Mouse (Mus musculus) cerebellum, adult 2 months (tissue): ENCODE results near the gene Lrrc56. TPM values are rescaled to one million over a fixed set of nuclear protein-coding genes. Genes with fewer than 3 reads are reported as not detected.

Experiments
- DNase-seq, 2 experiments: peaks; one replicate each; pipeline ENCODE4 v3.0.0; 2021
- H3K27ac ChIP-seq: fragments of 200-500 bp; 2 replicates; pipeline ENCODE4 v1.5.1; 2012; ENCODE audit warnings: low read length, control low read depth, inconsistent platforms; ENCODE audit not compliant: insufficient read depth
- H3K27me3 ChIP-seq: fragments of 200-500 bp; 2 replicates; pipeline ENCODE4 v1.6.1; 2012; ENCODE audit warnings: inconsistent platforms, mild to moderate bottlenecking, low read length, moderate library complexity; ENCODE audit not compliant: control insufficient read depth, insufficient read depth
- H3K4me1 ChIP-seq: fragments of 200-500 bp; 2 replicates; pipeline ENCODE4 v1.6.1; 2011; ENCODE audit warnings: low read length; ENCODE audit not compliant: control insufficient read depth, insufficient read depth
- H3K4me3 ChIP-seq: fragments of 200-500 bp; replicated peaks from 2 replicates; pipeline ENCODE3; 2011; ENCODE audit warnings: mild to moderate bottlenecking, low read depth, low read length, control low read depth; ENCODE audit not compliant: insufficient read depth
- CTCF ChIP-seq: fragments of 200-500 bp; IDR thresholded peaks from 2 replicates; pipeline ENCODE4 v1.5.1; 2011; ENCODE audit warnings: low read depth, mild to moderate bottlenecking, control low read depth, low read length, moderate library complexity, borderline replicate concordance; ENCODE audit not compliant: insufficient read depth
- POLR2A ChIP-seq: fragments of 200-500 bp; IDR thresholded peaks from 2 replicates; pipeline ENCODE4 v1.6.1; 2011; ENCODE audit warnings: low read length, control low read depth, borderline replicate concordance; ENCODE audit not compliant: insufficient read depth
- WGBS: fragments of 180-500 bp; shearing (Covaris S2); methylation state at CpG from one replicate; pipeline ENCODE4 v1.1.7; 2018; 5-methylcytosine and 5-hydroxymethylcytosine counted together
- polyA plus RNA-seq: library from polyadenylated mRNA; depleted of rRNA; stranded (reverse); fragments of >200 nt; gene quantifications from 2 replicates; pipeline ENCODE4 v1.2.3, GENCODE M21; 2012

Gene Lrrc56
- polyA plus RNA-seq, 1 experiment: 6.3 TPM

DNA sequence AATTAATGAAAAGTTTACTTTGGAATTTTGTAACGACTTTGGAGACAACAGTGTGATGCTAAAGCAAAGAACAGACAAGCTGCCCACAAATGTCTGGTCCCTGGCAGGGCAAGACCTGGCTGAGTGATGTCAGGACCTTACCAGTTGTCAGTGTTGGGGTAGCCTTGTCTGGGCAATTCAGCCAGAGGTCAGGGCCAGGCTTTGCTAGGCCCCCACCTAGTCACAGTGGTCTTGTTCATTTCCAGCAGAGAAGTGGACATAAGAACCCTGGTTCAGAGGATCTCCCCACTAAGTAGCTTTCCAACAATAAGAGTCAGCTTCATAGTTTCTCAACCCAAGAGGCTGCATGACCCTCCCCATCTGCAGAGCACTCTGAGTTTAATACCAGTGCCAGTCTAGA is 26.4 kb downstream of the Lrrc56 start:
- 61% methylated on average over 1 of the region's 1 CpGs for WGBS
- H3K4me1 ChIP-seq: peaks cover 8% of the 10 kb centered on the region; the same call in 1 of the 2 replicates
- H3K4me3 ChIP-seq: no peak overlapping the region
- TF ChIP-seq POLR2A: no peak
- TF ChIP-seq CTCF: no peak
- H3K27me3 ChIP-seq: no peaks in the 10 kb centered on the region
- H3K27ac ChIP-seq: no peak overlapping the region
- DNase-seq: no peak

DNA sequence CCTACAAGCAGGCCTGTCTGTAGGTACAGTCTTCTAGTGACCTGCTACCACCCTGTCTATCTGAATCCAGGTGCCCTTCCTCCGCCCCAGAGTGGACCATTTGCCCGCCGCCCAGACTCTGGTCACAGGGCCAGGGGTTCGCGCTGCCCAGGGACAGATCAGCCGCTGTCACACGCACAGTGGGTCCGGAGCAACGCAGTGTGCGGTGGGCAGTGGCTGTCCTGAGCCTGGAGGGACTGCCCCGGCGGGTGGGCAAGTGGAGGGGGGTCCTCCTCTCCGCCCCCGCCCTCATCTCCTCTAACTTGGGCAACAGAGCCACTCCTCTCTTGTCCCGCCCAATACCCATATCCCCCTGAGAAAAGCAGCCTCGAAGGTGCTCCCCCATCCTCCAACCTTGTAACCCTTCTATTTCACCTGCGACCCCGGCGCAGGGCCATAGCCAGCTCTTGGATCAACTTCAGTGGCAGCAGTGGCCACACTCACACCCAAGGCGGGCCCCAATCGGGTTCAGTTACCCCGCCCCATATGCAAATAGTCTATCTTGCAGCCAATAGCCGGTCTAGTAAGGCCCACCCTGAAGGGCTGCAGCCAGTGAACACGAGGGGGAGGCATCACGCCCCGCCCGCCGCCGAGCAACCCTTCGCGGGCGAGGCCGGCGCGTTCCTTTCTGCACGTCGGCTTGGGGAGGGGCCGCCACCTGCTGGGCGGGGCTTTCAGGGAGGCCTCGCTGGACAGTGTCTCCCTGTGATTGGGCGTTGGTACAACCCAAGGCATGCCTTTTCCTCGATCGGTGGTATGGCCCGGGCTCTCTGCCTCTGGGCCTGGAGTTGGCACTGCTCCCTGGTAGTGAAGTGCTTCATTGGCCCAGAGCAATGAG is 27.5 kb downstream of the Lrrc56 start:
- no peak for TF ChIP-seq CTCF
- no peak for TF ChIP-seq POLR2A
- peak; percentile 84 to 89 for DNase-seq
- WGBS: 6% methylated on average over 44 of the region's 44 CpGs
- Histone ChIP-seq H3K27me3 (no peaks in the 10 kb centered on the region), H3K4me1 (peaks cover 8% of the 10 kb centered on the region; the same call in 1 of the 2 replicates), H3K4me3 (peak overlapping the region; percentile 50), H3K27ac (no peak overlapping the region)

DNA sequence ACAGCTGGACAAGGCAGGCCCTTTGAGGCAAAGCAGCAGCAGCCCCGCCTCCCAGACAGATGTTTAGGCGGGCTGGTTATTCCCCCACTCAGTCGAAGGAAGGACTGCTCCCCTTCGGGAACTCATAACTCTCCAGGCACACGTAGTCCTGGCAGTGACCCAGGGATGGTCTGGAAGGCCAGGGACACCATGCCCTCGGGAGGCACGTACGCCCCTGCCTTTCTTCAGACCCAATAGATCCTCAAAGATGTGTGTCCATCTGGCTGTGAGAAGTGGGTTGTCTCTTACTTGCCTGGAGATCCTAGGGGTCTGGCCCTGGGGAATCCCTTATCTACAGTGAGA is 28.1 kb downstream of the Lrrc56 start:
- WGBS: 4% methylated on average over 8 of the region's 8 CpGs
- DNase-seq: no peak
- Histone ChIP-seq H3K4me1 (peaks cover 8% of the 10 kb centered on the region; the same call in 1 of the 2 replicates), H3K27me3 (no peaks in the 10 kb centered on the region), H3K27ac (no peak overlapping the region), H3K4me3 (peak overlapping the region; percentile 50)
- TF ChIP-seq POLR2A (no peak), CTCF (no peak)

DNA sequence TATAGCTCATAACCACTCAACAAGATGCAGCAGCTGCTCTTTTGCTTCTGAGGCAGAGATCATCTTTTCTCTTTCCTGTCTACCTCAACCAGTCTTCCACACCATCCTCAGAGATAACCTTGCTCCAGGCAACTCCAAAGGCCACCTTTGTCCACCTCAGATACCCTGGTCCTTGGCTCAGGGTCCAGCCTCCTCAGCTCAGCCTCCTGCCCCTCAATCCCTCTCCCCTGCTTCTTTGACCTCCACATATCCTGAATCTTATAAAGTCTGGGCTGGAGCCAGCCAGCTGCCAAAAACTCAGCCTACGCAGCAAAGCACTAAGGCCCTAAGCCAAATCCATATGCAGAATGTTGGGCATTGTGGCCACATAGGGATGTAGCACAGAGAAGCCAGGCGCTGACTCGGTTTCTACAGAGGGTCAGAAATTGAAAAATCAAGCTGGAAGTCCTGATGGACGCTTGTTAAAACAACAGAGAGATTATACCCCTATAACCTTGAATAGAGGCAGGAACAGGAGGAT is 28.8 kb downstream of the Lrrc56 start:
- no peak overlapping the region for H3K27ac ChIP-seq

DNA sequence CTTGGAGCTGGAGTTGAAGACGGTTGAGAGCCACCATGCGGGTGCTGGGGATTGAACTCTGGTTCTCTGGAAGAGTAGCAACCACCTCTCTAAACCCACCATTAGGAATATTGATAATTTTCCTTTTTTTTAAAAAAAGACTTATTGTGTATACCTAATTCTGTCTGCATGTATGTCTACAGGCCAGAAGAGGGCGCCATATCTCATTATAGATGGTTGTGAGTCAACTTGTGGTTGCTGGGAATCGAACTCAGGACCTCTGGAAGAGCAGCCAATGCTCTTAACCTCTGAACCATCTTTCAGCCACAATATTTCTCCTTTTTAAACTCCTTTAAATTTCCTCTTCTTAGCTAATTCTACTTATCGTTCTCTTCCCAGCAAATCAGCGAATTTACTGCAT is 32.6 kb downstream of the Lrrc56 start:
- 82% methylated on average over 6 of the region's 6 CpGs for WGBS
- Histone ChIP-seq H3K4me1 (peaks cover 14% of the 10 kb centered on the region; the same call in 1 of the 2 replicates), H3K27ac (no peak overlapping the region), H3K4me3 (no peak overlapping the region), H3K27me3 (no peaks in the 10 kb centered on the region)
- TF ChIP-seq CTCF (no peak), POLR2A (no peak)
- no peak for DNase-seq

More for the DNA sequence above, 28.8 kb downstream of the Lrrc56 start:
- no peak for TF ChIP-seq CTCF
- no peak for TF ChIP-seq POLR2A
- WGBS: 89% methylated on average over 4 of the region's 4 CpGs
- DNase-seq: no peak
- no peak overlapping the region for H3K4me3 ChIP-seq
- no peaks in the 10 kb centered on the region for H3K27me3 ChIP-seq
- H3K4me1 ChIP-seq: peaks cover 8% of the 10 kb centered on the region; the same call in 1 of the 2 replicates

DNA sequence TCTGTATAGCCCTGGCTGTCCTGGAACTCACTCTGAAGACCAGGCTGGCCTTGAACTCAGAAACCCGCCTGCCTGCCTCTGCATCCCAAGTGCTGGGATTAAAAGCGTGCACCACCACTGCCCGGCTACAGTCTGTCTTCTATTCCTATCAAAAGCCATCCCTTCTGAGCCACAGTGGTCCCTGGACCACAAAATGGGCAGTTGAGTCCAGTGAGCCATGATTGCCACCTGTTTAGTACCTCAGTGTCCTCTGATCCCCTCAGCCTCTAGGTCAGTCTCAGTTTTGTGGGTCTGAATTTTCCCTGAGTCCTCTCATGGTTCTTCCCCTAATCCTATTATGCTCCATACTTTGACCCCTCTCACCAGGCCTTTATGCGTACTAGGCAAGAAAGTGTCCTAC is 33.8 kb downstream of the Lrrc56 start:
- no peaks in the 10 kb centered on the region for H3K27me3 ChIP-seq
- no peak overlapping the region for H3K4me3 ChIP-seq
- TF ChIP-seq POLR2A (no peak), CTCF (no peak)
- no peak for DNase-seq
- H3K27ac ChIP-seq: no peak overlapping the region
- WGBS: 71% methylated on average over 4 of the region's 4 CpGs
- peaks cover 12% of the 10 kb centered on the region for H3K4me1 ChIP-seq

DNA sequence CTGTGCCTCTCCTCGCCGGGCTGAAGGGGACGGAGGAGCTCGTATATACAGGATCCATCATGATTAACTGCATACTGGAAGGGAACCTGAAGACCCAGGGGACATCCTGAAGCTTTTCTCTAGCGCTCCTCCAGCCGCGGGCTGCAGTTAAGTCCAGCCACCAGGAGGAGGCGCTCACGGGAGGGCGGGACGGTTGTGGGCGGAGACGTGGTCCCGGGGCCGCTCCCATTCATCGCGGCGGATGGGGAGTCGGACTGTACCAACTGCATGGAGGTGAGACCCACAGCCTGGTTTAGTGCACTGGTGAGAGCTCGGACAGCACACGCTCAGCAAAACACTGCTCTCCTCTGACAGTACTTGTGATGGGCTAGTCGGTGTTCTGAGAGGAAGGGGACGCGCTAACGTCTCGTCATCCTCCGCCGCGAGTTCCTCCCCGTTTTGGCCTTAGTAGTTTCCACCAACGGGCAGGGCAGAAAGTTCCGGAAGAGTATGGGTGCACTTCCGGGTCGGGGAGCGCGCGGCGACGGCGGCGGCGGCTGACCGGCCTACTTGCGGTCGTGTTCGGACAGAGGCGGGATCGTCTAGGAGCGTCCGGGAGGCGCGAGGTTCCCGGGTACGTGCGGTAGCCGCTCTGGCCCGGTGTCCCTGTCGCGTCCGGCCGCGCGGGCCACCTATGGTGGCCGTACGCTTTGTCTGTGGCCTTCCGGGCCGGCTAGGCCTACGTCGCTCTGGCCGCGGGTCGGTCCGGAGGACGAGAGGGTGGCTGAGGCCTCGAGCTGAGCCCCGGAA is 34.5 kb downstream of the Lrrc56 start, which contains the start of gene Phrf1:
Gene Phrf1 (plus strand): TSS at position 506 of the 789 bp plus-strand sequence.
- Histone ChIP-seq H3K4me3 (peak within 1 kb of the TSS; percentile 97), H3K27ac (peak within 1 kb of the TSS; percentile 94), H3K27me3 (no peaks in the 10 kb centered on the region), H3K4me1 (peaks cover 12% of the 10 kb centered on the region)
- under 1% methylated on average over 76 of the region's 76 CpGs for WGBS
- DNase-seq: peak; percentile 88 to 96
- TF ChIP-seq CTCF (peak; percentile 92), POLR2A (peak; percentile 55)
